In the genomic region with DNA sequence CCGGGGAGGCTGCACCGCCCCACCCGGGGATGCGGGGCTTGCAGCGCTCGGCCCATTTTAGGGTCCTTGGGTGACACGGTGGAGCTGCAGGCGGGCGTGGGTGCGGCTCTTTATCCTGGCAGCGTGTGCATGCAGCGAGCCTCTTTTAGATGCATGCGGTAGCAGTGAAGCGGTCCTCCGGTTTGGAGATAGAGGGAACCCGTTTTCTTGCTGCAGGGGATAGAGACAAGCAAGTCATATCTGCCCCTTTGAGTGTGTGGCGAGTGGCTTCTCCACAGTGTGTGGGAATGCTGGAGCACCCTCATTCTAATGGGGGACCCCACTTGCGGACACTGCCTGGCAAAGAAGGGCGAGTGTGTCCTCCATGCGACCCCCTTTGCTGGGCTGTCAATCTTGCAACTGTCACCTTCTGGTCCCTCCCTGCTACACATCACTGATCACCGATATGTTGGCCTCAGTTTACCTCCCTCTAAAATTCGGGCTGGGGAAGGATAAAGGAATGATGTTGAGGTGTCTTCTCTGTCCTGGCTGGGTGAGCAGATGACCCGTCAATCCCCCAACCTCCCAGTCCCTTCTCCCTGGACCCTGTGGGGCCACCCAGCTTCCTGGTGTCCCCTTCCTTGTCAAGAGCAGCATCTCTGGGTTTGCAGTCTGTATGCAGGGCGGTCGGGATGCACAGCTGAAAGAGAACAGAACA, we compare ENCODE assay signal across 8 mouse cellular contexts. TPM values are rescaled to one million over a fixed set of nuclear protein-coding genes. Genes with fewer than 3 reads are reported as not detected.
DNase-seq lines count a peak whose midpoint lies in the region; ATAC-seq and TF ChIP-seq lines count a peak whose summit lies in the region.

No protein-coding gene starts in this region.

- H3K27ac ChIP-seq in thymus, adult 2 months (ENCODE audit: control insufficient read depth, insufficient read depth, low read length), result peak overlapping the region; percentile 24
- H3K27ac ChIP-seq in liver, embryonic 12.5 days, result peak overlapping the region; percentile 90

- peak overlapping the region; percentile 97 for H3K4me2 ChIP-seq in liver, embryonic 12.5 days

- peaks cover 75% of the 10 kb centered on the region for H3K4me1 ChIP-seq in thymus, adult 2 months (replicated peaks; ENCODE audit: control insufficient read depth, insufficient read depth, low read length)
- H3K4me1 ChIP-seq in liver, embryonic 12.5 days, result peaks cover 84% of the 10 kb centered on the region

- H3K36me3 ChIP-seq in thymus, adult 2 months (ENCODE audit: control insufficient read depth, insufficient read depth, low read length), result no peaks in the 10 kb centered on the region
- peaks cover 28% of the 10 kb centered on the region; the same call in 1 of the 2 replicates for H3K36me3 ChIP-seq in liver, embryonic 12.5 days

- peak; percentile 70 for DNase-seq in cerebellum, adult 9-10 months
- DNase-seq in cerebellum, postnatal 10 days, result no peak
- no peak for DNase-seq in thymus, adult 2 months
- DNase-seq in thymus, postnatal 14 days, result no peak
- no peak for DNase-seq in adrenal gland, adult 18-20 months (ENCODE audit: low spot score in 2 of 2)
- DNase-seq in spleen, adult 12 weeks (ENCODE audit: low spot score), result no peak
- no peak for DNase-seq in embryo, embryonic 10.5 days (ENCODE audit: low spot score)

- no peaks in the 10 kb centered on the region for H3K27me3 ChIP-seq in thymus, adult 2 months (ENCODE audit: control insufficient read depth, insufficient read depth, low read length)
- peaks cover 20% of the 10 kb centered on the region for H3K27me3 ChIP-seq in liver, embryonic 12.5 days (replicated peaks)

- WGBS in thymus, adult 2 months, result 1% methylated on average over 25 of the region's 25 CpGs
- WGBS in liver, embryonic 12.5 days (ENCODE audit: insufficient replicate concordance), result 2% methylated on average over 25 of the region's 25 CpGs

- peak overlapping the region; percentile 78 for H3K4me3 ChIP-seq in thymus, adult 2 months (ENCODE audit: control insufficient read depth, insufficient read depth, low read length)
- peak overlapping the region; percentile 81 for H3K4me3 ChIP-seq in liver, embryonic 12.5 days

- TF ChIP-seq POLR2A in thymus, adult 2 months (IDR thresholded peaks at IDR 0.05; ENCODE audit: control insufficient read depth, extremely low read depth, insufficient read depth, low read length, poor library complexity), result no peak

- no peak for ATAC-seq in liver, embryonic 12.5 days

- H3K9me3 ChIP-seq in liver, embryonic 12.5 days (replicated peaks), result no peaks in the 10 kb centered on the region

- H3K9ac ChIP-seq in liver, embryonic 12.5 days, result peak overlapping the region; percentile 86

- no peak for TF ChIP-seq CTCF in thymus, adult 2 months (IDR thresholded peaks at IDR 0.05; ENCODE audit: borderline replicate concordance, control insufficient read depth, extremely low read depth, insufficient read depth, low read length, poor library complexity)

RNA-seq across cellular contexts. Expression of gene Pip5k1c, which starts 0.7 kb away (rescaled TPM):
- 212 and 239 TPM in 2 replicates for polyA plus RNA-seq in thymus, adult 2 months (2012; rRNA removed)
- polyA plus RNA-seq in liver, embryonic 12.5 days (2016; fragmentation: Nextera tagmentation; extraction: Ambion mirVana), result 27.8 and 29.0 TPM in 2 replicates
- 10 to 100 TPM; 37.6 to 40.4 TPM for total RNA-seq in adrenal gland, adult 18-20 months (2021)

RNA-seq across cellular contexts. Expression of gene Tjp3, which starts 2.1 kb away (rescaled TPM):
- 27.5 and 34.5 TPM in 2 replicates for polyA plus RNA-seq in thymus, adult 2 months (2012; rRNA removed)
- polyA plus RNA-seq in liver, embryonic 12.5 days (2016; fragmentation: Nextera tagmentation; extraction: Ambion mirVana), result 1.1 and 1.3 TPM in 2 replicates
- total RNA-seq in adrenal gland, adult 18-20 months (2021), result 1 to 10 TPM; 1.1 to 1.6 TPM

RNA-seq across cellular contexts. Expression of gene Apba3, which starts 26.7 kb away (rescaled TPM):
- 125 and 136 TPM in 2 replicates for polyA plus RNA-seq in thymus, adult 2 months (2012; rRNA removed)
- polyA plus RNA-seq in liver, embryonic 12.5 days (2016; fragmentation: Nextera tagmentation; extraction: Ambion mirVana), result 27.3 and 30.4 TPM in 2 replicates
- total RNA-seq in adrenal gland, adult 18-20 months (2021), result 100 to 1,000 TPM; 104 to 123 TPM

RNA-seq across cellular contexts. Expression of gene Mrpl54, which starts 26.7 kb away (rescaled TPM):
- 102 and 118 TPM in 2 replicates for polyA plus RNA-seq in thymus, adult 2 months (2012; rRNA removed)
- 152 and 156 TPM in 2 replicates for polyA plus RNA-seq in liver, embryonic 12.5 days (2016; fragmentation: Nextera tagmentation; extraction: Ambion mirVana)
- total RNA-seq in adrenal gland, adult 18-20 months (2021), result 100 to 1,000 TPM; 105 to 111 TPM

RNA-seq across cellular contexts. Expression of gene Cactin, which starts 27.4 kb away (rescaled TPM):
- 89.3 and 89.6 TPM in 2 replicates for polyA plus RNA-seq in thymus, adult 2 months (2012; rRNA removed)
- 52.9 and 55.1 TPM in 2 replicates for polyA plus RNA-seq in liver, embryonic 12.5 days (2016; fragmentation: Nextera tagmentation; extraction: Ambion mirVana)
- total RNA-seq in adrenal gland, adult 18-20 months (2021), result 10 to 100 TPM; 34.3 to 40.9 TPM

Comparison
In these comparisons a context has a peak if more than half of its experiments do, and no peak if none do; other contexts are left out.
1. RNA of gene Tjp3, which starts 2.1 kb away (polyA plus RNA-seq): 27.5 to 34.5 TPM in thymus, adult 2 months; 1.1 to 1.3 TPM in liver, embryonic 12.5 days; every median in the first group is over 10 times any median in the second.